25 mouse cellular contexts compared by ENCODE assay signal in genomic region chr1:137800752-137801151, GRCm38 (mm10).
"Had no signal": no experiment of that assay in that cellular context is flagged by ENCODE, and none has a peak within 500 bp of the region (broad histone marks: within the 10 kb centered on the region; RNA-seq: fewer than 3 reads in every experiment).

No protein-coding gene starts in this region.

- H3K27ac ChIP-seq: hindbrain, embryonic 10.5 days; hindbrain, embryonic 12.5 days; hindbrain, embryonic 14.5 days; intestine, embryonic 15.5 days; layer of hippocampus, adult 2 months; left cerebral cortex, adult 2 months; limb, embryonic 10.5 days; limb, embryonic 12.5 days; liver, embryonic 13.5 days; liver, embryonic 15.5 days had no signal

- H3K4me3 ChIP-seq: hindbrain, embryonic 10.5 days; hindbrain, embryonic 12.5 days; intestine, embryonic 15.5 days; layer of hippocampus, adult 2 months; left cerebral cortex, adult 2 months; limb, embryonic 10.5 days; limb, embryonic 12.5 days; liver, embryonic 13.5 days; liver, embryonic 15.5 days had no signal

- H3K9ac ChIP-seq: hindbrain, embryonic 12.5 days; hindbrain, embryonic 14.5 days; intestine, embryonic 15.5 days; limb, embryonic 12.5 days; liver, embryonic 13.5 days; liver, embryonic 15.5 days had no signal

- DNase-seq: gastrocnemius, postnatal 14 days; gastrocnemius, postnatal 36 days; heart, adult 18-20 months; heart, postnatal 4 days; kidney, adult 18-20 months; kidney, adult 8-10 months; kidney, postnatal 10 days; kidney, postnatal 25 days; kidney, postnatal 4 days; liver; liver, embryonic 13.5 days had no signal

- H3K4me1 ChIP-seq: hindbrain, embryonic 10.5 days; hindbrain, embryonic 12.5 days; intestine, embryonic 15.5 days; limb, embryonic 10.5 days; limb, embryonic 12.5 days; liver, embryonic 13.5 days; liver, embryonic 15.5 days had no signal

- H3K27me3 ChIP-seq: hindbrain, embryonic 12.5 days; intestine, embryonic 15.5 days; limb, embryonic 12.5 days; liver, embryonic 13.5 days; liver, embryonic 15.5 days had no signal

- H3K36me3 ChIP-seq: hindbrain, embryonic 10.5 days; hindbrain, embryonic 12.5 days; intestine, embryonic 15.5 days; limb, embryonic 10.5 days; limb, embryonic 12.5 days; liver, embryonic 13.5 days; liver, embryonic 15.5 days had no signal

- ATAC-seq: forebrain, embryonic 16.5 days; hindbrain, embryonic 16.5 days; inflammation-experienced regulatory T-cells, adult 6 months; intestine, embryonic 15.5 days; intestine, postnatal 0 days had no signal

- H3K9me3 ChIP-seq: hindbrain, embryonic 10.5 days; hindbrain, embryonic 12.5 days; intestine, embryonic 15.5 days; limb, embryonic 10.5 days; limb, embryonic 12.5 days; liver, embryonic 13.5 days; liver, embryonic 15.5 days had no signal

- H3K4me2 ChIP-seq: hindbrain, embryonic 12.5 days; hindbrain, embryonic 14.5 days; intestine, embryonic 15.5 days; limb, embryonic 12.5 days; liver, embryonic 11.5 days; liver, embryonic 13.5 days; liver, embryonic 15.5 days had no signal
